Mouse (Mus musculus) T-cell, adult 66 days (primary cell): Measurements from ENCODE around the gene Zfp94. TPM values are rescaled to one million over a fixed set of nuclear protein-coding genes. Genes with fewer than 3 reads are reported as not detected.

Experiments
- total RNA-seq, 2 experiments: library from RNA; stranded (reverse); gene quantifications; 3 replicates in 1 of 2; 4 replicates in 1 of 2; pipeline ENCODE4 v1.2.4; 2023

The Zfp94 gene
- total RNA-seq: 1 to 10 TPM; 6.0 to 6.6 TPM

GRCm38 (mm10) chr7:24316567-24317092 lies at the start of gene Zfp94:
TSS of gene Zfp94 (minus strand) at chr7:24316666.

GRCm38 (mm10) chr7:24348896-24349295 lies 32.4 kb upstream of the Zfp94 start, which contains the start of gene Lypd5:
TSS of gene Lypd5 (plus strand) at chr7:24349196.

GRCm38 (mm10) chr7:24333304-24333986 lies 17.0 kb upstream of the Zfp94 start, which contains the start of gene Tescl:
TSS of gene Tescl (minus strand) at chr7:24333936.

GRCm38 (mm10) chr7:24300771-24301282 lies 15.6 kb downstream of the Zfp94 start, which contains the start of gene Zfp61:
TSS of gene Zfp61 (minus strand) at chr7:24301232.

GRCm38 (mm10) chr7:24270288-24270672 lies 46.2 kb downstream of the Zfp94 start, which contains the start of gene Zfp93:
TSS of gene Zfp93 (plus strand) at chr7:24270420.

GRCm38 (mm10) chr7:24254633-24255474 lies 61.6 kb downstream of the Zfp94 start, which contains the start of gene Zfp108:
TSS of gene Zfp108 (plus strand) at chr7:24254794.

Other genes with a start within 250 kb of the Zfp94 start
- 10 to 100 TPM; 37.5 to 41.5 TPM for gene Zfp180, start 234.7 kb downstream of the Zfp94 start, total RNA-seq
- gene Zfp112, start 204.4 kb downstream of the Zfp94 start, total RNA-seq: 1 to 10 TPM; 5.9 to 6.7 TPM
- 10 to 100 TPM; 10.0 to 10.5 TPM for gene Zfp235, start 182.5 kb downstream of the Zfp94 start, total RNA-seq
- gene Zfp114, start 141.6 kb downstream of the Zfp94 start, total RNA-seq: under 1 TPM; 0.24 to 0.84 TPM
- gene Zfp111, start 105.2 kb downstream of the Zfp94 start, total RNA-seq: under 1 TPM; 0.18 to 0.29 TPM
- 1 to 10 TPM; 4.1 to 6.1 TPM for gene Zfp109, start 79.1 kb downstream of the Zfp94 start, total RNA-seq
- under 1 TPM; 0.55 to 0.59 TPM for gene Zfp108, start 61.9 kb downstream of the Zfp94 start, total RNA-seq
- gene Zfp93, start 46.2 kb downstream of the Zfp94 start, total RNA-seq: 1 to 10 TPM; 1.8 to 2.8 TPM
- 10 to 100 TPM; 13.8 to 15.5 TPM for gene Zfp61, start 15.4 kb downstream of the Zfp94 start, total RNA-seq
- gene Tescl, start 17.3 kb upstream of the Zfp94 start, total RNA-seq: not detected
- gene Lypd5, start 32.5 kb upstream of the Zfp94 start, total RNA-seq: not detected
- gene Kcnn4, start 53.6 kb upstream of the Zfp94 start, total RNA-seq: 100 to 1,000 TPM; 172 to 196 TPM
- gene Smg9, start 83.0 kb upstream of the Zfp94 start, total RNA-seq: 100 to 1,000 TPM; 117 to 120 TPM
- gene Irgc1, start 135.6 kb upstream of the Zfp94 start, total RNA-seq: 10 to 100 TPM in 1 of 2 experiments, 1 to 10 TPM in 1; 5.4 to 11.9 TPM
- 100 to 1,000 TPM; 116 to 136 TPM for gene Plaur, start 145.8 kb upstream of the Zfp94 start, total RNA-seq
- gene Cadm4, start 165.4 kb upstream of the Zfp94 start, total RNA-seq: under 1 TPM in 1 of 2 experiments, not detected in 1; 0.26 TPM
- 1 to 10 TPM in 1 of 2 experiments, under 1 TPM in 1; 0.90 to 1.2 TPM for gene Zfp428, start 190.3 kb upstream of the Zfp94 start, total RNA-seq
- gene AC161166.1, start 195.8 kb upstream of the Zfp94 start, total RNA-seq: not detected
- gene Irgq, start 214.0 kb upstream of the Zfp94 start, total RNA-seq: 10 to 100 TPM; 13.3 to 14.4 TPM
- gene Pinlyp, start 229.5 kb upstream of the Zfp94 start, total RNA-seq: not detected
- 10 to 100 TPM; 55.1 to 56.1 TPM for gene Xrcc1, start 229.6 kb upstream of the Zfp94 start, total RNA-seq